Mouse (Mus musculus) testis, adult 2 months (tissue): ENCODE results near the gene Znrd1.

Experiments used
- CTCF ChIP-seq: fragments of 200-500 bp; IDR thresholded peaks from 2 replicates; pipeline ENCODE4 v1.5.1; 2012; ENCODE audit warnings: low read depth, mild to moderate bottlenecking, inconsistent platforms, low read length, moderate library complexity; ENCODE audit not compliant: control insufficient read depth, insufficient read depth, insufficient replicate concordance
- POLR2A ChIP-seq: fragments of 200-500 bp; IDR thresholded peaks from 2 replicates; pipeline ENCODE4 v1.6.1; 2012; ENCODE audit warnings: low read depth, mild to moderate bottlenecking, inconsistent platforms, low read length, moderate library complexity; ENCODE audit not compliant: control insufficient read depth

GRCm38 (mm10) chr17:36995448-36995847 is 37.1 kb upstream of the Znrd1 start:
- TF ChIP-seq CTCF (no peak), POLR2A (no peak)
